Mouse (Mus musculus) heart, postnatal 0 days (tissue): Measurements from ENCODE around the gene Sorcs2.

Source experiments
- CTCF ChIP-seq: IDR thresholded peaks from 2 replicates; pipeline ENCODE4 v1.5.1; 2016; ENCODE audit warnings: antibody characterized with exemption, control low read depth, low read depth
- EP300 ChIP-seq: IDR thresholded peaks from 2 replicates; pipeline ENCODE4 v1.6.1; 2016; ENCODE audit warnings: antibody characterized with exemption, low read depth

- TF ChIP-seq EP300, result no peak
- no peak for TF ChIP-seq CTCF
Measured at GRCm38 (mm10) chr5:36100488-36100887, 297.5 kb downstream of the Sorcs2 start.
